Mouse (Mus musculus): ENCODE results near the gene 4931422A03Rik. TPM values are rescaled to one million over a fixed set of nuclear protein-coding genes. Genes with fewer than 3 reads are reported as not detected.
"Not testable (repeated sequence)": the region's sequence is repeated elsewhere in the genome, so short reads cannot be mapped to it uniquely, and the experiment has no call there.

The 4931422A03Rik gene
- polyA plus RNA-seq (2015; fragmentation: Nextera tagmentation; extraction: Ambion mirVana) = 1.1 and 1.8 TPM in 2 replicates

DNA sequence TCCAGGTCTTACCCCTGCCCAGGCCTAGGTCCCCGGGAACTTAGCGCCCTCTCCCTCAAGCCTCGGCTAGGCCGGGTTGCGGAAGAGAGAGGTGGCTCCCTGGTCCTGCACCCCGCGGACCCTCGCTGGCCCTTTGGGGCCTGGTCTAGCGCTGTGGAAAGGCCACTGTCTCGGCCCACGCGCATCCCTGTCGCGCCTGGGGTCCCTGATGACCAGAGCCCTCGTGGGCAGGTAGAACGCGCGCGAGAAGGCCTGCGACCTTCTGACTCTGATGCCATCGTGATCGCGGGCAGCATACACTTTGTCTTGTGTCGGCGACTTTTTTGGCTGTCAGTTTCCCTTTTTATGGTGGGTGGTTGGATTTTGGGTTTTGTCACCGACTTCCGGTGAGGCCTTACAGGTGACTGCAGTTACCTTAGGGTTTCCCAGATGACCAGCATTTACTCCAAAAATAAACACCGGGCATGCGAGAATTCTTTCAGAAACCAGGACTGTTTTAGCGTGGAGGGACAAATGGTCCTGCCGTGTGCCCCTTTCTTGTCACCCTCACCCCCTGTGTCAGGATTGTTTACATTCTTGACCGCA, at the start of gene 4931422A03Rik:
TSS of gene 4931422A03Rik (minus strand) at position 223 of the 585 bp plus-strand sequence.
- peak within 1 kb of the TSS; percentile 78 for H3K4me2 ChIP-seq (ENCODE audit: low read depth, low read length)
- no peaks in the 10 kb centered on the region for H3K9me3 ChIP-seq (replicated peaks; ENCODE audit: control insufficient read depth, low read length)
- peak; percentile 38 for ATAC-seq (ENCODE audit: low read depth)
- peaks cover 15% of the 10 kb centered on the region for H3K4me1 ChIP-seq (ENCODE audit: control insufficient read depth, low read depth, low read length)
- H3K27me3 ChIP-seq (ENCODE audit: control insufficient read depth, insufficient read depth, low read depth, low read length) = no peaks in the 10 kb centered on the region
- WGBS (ENCODE audit: insufficient replicate concordance) = under 1% methylated on average over 31 of the region's 32 CpGs
- peaks cover 10% of the 10 kb centered on the region for H3K36me3 ChIP-seq (ENCODE audit: control insufficient read depth, insufficient read depth)
- peak within 1 kb of the TSS; percentile 99 for H3K4me3 ChIP-seq (ENCODE audit: low read depth, low read length)
- H3K27ac ChIP-seq (ENCODE audit: low read length) = peak within 1 kb of the TSS; percentile 92
- H3K9ac ChIP-seq (ENCODE audit: low read depth, low read length) = peak within 1 kb of the TSS; percentile 99

DNA sequence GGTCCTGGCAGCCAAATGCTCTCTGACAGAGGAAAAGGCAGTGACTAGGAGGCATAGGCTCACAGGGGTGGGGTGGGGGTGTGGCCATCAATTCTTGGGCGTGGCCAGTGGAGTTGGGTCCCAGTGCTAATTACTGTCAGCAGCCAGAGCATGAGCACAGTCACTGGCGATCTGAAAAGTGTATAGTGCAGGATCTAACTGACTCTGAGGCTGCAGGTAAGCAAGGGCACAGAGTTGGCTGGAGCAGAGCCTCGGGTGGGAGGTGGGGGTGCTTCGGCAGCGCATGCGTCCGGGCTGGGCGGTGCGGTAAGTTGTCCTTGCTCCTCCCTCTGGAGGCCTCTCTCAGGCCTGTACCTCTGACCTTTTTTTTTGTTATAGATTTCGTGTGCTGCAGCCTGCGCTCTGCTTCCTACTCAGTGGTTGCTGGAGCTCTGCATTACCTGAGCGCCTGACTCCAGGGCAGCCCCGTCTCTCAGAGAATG, 41.6 kb upstream of the 4931422A03Rik start, which contains the start of gene Cd59b:
TSS of gene Cd59b (plus strand) at position 146 of the 482 bp plus-strand sequence.
- Histone ChIP-seq H3K4me3 (ENCODE audit: low read depth, low read length) (peak within 1 kb of the TSS; percentile 70), H3K27ac (ENCODE audit: low read length) (peak within 1 kb of the TSS; percentile 87)
- 9% methylated on average over 13 of the region's 13 CpGs for WGBS (ENCODE audit: insufficient replicate concordance)

DNA sequence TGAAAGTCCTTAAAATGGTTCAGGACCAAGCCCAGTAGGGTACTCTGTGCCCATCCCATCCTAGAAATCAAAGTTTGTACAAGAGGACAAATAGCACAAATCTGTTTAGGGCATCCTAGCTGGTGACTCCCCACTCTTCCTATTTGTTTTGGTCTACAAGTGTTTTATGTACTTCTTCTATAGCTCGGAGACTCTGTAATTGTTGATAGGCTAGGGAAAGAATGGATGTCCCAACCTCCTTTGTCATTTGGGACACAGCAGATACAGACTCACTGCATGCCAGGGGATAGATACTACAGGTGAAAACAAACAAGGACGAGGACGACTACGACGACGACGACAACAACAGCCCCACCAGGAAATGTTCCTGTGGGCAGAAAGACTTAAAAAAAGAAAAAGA, 40.3 kb upstream of the 4931422A03Rik start, which contains the start of gene Gm10799:
TSS of gene Gm10799 (minus strand) at position 101 of the 400 bp plus-strand sequence.
- H3K27me3 ChIP-seq (ENCODE audit: control insufficient read depth, insufficient read depth, low read depth, low read length); H3K9me3 ChIP-seq (replicated peaks; ENCODE audit: control insufficient read depth, low read length); ATAC-seq (ENCODE audit: low read depth); H3K9ac ChIP-seq (ENCODE audit: low read depth, low read length); H3K36me3 ChIP-seq (ENCODE audit: control insufficient read depth, insufficient read depth); H3K4me3 ChIP-seq (ENCODE audit: low read depth, low read length): not testable (repeated sequence)
- WGBS (ENCODE audit: insufficient replicate concordance) = 40% methylated on average over 7 of the region's 7 CpGs
- Histone ChIP-seq H3K4me2 (ENCODE audit: low read depth, low read length) (peak within 1 kb of the TSS; percentile 77), H3K27ac (ENCODE audit: low read length) (peak within 1 kb of the TSS; percentile 87), H3K4me1 (ENCODE audit: control insufficient read depth, low read depth, low read length) (peaks cover 25% of the 10 kb centered on the region)

More for the DNA sequence above, 41.6 kb upstream of the 4931422A03Rik start, which contains the start of gene Cd59b:
- Histone ChIP-seq H3K27me3 (ENCODE audit: control insufficient read depth, insufficient read depth, low read depth, low read length) (no peaks in the 10 kb centered on the region), H3K9me3 (replicated peaks; ENCODE audit: control insufficient read depth, low read length) (no peaks in the 10 kb centered on the region), H3K9ac (ENCODE audit: low read depth, low read length) (peak within 1 kb of the TSS; percentile 67), H3K4me2 (ENCODE audit: low read depth, low read length) (peak within 1 kb of the TSS; percentile 77), H3K4me1 (ENCODE audit: control insufficient read depth, low read depth, low read length) (peaks cover 17% of the 10 kb centered on the region), H3K36me3 (ENCODE audit: control insufficient read depth, insufficient read depth) (no peaks in the 10 kb centered on the region)
- ATAC-seq (ENCODE audit: low read depth) = peak; percentile 96

DNA sequence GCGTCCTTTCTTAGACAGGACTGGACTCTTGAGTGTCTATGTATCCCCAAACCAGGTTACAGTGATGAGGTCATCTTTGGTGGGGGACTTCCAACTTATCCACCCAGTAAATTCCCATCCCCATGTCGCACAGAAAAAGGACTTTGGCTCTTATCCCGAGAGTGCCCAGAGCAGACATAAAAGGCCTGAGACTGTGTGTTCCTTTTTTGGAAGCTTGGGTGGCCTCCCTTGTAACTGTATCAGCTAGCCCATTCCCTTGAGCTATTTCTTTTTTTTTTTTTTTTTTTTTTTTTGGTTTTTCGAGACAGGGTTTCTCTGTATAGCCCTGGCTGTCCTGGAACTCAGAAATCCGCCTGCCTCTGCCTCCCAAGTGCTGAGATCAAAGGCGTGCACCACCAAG, 37.4 kb upstream of the 4931422A03Rik start, which contains the start of gene Gm10912:
TSS of gene Gm10912 (plus strand) at position 301 of the 400 bp plus-strand sequence.
- H3K27ac ChIP-seq (ENCODE audit: low read length); H3K4me3 ChIP-seq (ENCODE audit: low read depth, low read length); H3K9ac ChIP-seq (ENCODE audit: low read depth, low read length); ATAC-seq (ENCODE audit: low read depth); H3K4me2 ChIP-seq (ENCODE audit: low read depth, low read length); H3K27me3 ChIP-seq (ENCODE audit: control insufficient read depth, insufficient read depth, low read depth, low read length); H3K9me3 ChIP-seq (replicated peaks; ENCODE audit: control insufficient read depth, low read length): not testable (repeated sequence)
- 78% methylated on average over 6 of the region's 6 CpGs for WGBS (ENCODE audit: insufficient replicate concordance)
- peaks cover 12% of the 10 kb centered on the region for H3K36me3 ChIP-seq (ENCODE audit: control insufficient read depth, insufficient read depth)
- peaks cover 25% of the 10 kb centered on the region for H3K4me1 ChIP-seq (ENCODE audit: control insufficient read depth, low read depth, low read length)

DNA sequence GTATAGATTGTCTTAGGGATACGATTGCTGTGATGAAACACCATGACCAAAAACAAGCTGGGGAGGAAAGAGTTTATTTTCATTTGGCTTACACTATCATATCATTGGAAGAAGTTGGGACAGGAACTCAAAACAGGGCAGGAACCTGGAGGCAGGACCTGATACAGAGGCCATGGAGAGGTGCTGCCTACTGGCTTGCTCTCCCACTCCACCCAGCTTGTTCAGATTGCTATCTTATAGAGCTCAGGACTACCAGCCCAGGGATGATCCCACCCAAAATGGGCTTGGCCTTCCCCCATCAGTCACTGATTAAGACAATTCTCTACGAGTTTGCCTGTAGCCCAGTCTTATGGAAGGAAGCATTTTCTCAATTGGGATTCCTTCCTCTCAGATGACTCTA, 36.0 kb upstream of the 4931422A03Rik start:
- WGBS (ENCODE audit: insufficient replicate concordance) = 58% methylated on average over 2 of the region's 2 CpGs
- H3K9me3 ChIP-seq (replicated peaks; ENCODE audit: control insufficient read depth, low read length) = no peaks in the 10 kb centered on the region
- peak; percentile 74 for ATAC-seq (ENCODE audit: low read depth)
- no peak overlapping the region for H3K9ac ChIP-seq (ENCODE audit: low read depth, low read length)
- H3K4me1 ChIP-seq (ENCODE audit: control insufficient read depth, low read depth, low read length) = peaks cover 13% of the 10 kb centered on the region
- no peak overlapping the region for H3K4me2 ChIP-seq (ENCODE audit: low read depth, low read length)
- H3K4me3 ChIP-seq (ENCODE audit: low read depth, low read length) = no peak overlapping the region
- H3K27ac ChIP-seq (ENCODE audit: low read length) = no peak overlapping the region
- H3K27me3 ChIP-seq (ENCODE audit: control insufficient read depth, insufficient read depth, low read depth, low read length) = no peaks in the 10 kb centered on the region
- H3K36me3 ChIP-seq (ENCODE audit: control insufficient read depth, insufficient read depth) = peaks cover 21% of the 10 kb centered on the region

DNA sequence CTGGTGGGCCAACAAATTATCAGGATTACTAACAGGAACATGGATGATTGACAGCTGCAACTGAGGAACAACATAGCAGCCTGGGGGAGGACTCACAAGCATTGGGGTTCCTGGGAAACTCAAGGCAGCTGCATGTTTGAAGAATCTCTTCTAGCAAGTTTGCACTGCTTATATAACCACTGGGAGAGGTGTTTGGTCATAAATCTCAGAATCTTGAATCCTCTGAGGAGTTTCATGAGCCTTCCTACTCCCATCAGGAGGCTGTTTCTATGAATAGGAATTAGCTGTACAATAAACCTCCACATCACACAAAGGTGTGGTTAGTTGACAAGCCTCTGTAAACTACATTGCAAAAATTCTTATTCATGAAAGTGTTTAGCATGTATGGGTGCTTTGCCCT, 34.5 kb upstream of the 4931422A03Rik start:
- peaks cover 27% of the 10 kb centered on the region for H3K36me3 ChIP-seq (ENCODE audit: control insufficient read depth, insufficient read depth)
- no peak overlapping the region for H3K9ac ChIP-seq (ENCODE audit: low read depth, low read length)
- H3K9me3 ChIP-seq (replicated peaks; ENCODE audit: control insufficient read depth, low read length) = no peaks in the 10 kb centered on the region
- H3K4me1 ChIP-seq (ENCODE audit: control insufficient read depth, low read depth, low read length) = peaks cover 8% of the 10 kb centered on the region
- no peaks in the 10 kb centered on the region for H3K27me3 ChIP-seq (ENCODE audit: control insufficient read depth, insufficient read depth, low read depth, low read length)
- H3K27ac ChIP-seq (ENCODE audit: low read length) = no peak overlapping the region
- no peak overlapping the region for H3K4me2 ChIP-seq (ENCODE audit: low read depth, low read length)
- H3K4me3 ChIP-seq (ENCODE audit: low read depth, low read length) = no peak overlapping the region
- ATAC-seq (ENCODE audit: low read depth) = no peak

DNA sequence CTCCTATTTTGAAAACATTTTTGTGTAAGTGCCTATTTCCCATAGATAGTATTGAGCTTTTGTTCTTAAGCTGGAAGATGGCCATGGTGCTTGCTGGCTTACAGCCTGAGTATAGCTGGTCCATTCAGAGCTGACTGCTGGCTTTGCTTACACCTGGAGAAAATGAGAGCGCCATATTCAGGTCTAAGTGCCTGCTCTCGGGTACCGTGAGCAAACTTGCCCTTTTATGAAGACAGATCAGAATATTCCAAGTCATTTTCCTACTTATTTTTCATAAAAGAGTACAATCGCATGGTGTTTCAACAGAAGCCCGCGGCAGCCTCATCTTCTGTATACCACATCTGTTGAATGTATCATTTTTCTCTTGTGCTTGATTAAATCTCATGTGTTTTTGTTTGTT, 32.8 kb upstream of the 4931422A03Rik start:
- peaks cover 27% of the 10 kb centered on the region for H3K36me3 ChIP-seq (ENCODE audit: control insufficient read depth, insufficient read depth)
- no peak overlapping the region for H3K9ac ChIP-seq (ENCODE audit: low read depth, low read length)
- ATAC-seq (ENCODE audit: low read depth) = no peak
- peaks cover 8% of the 10 kb centered on the region for H3K4me1 ChIP-seq (ENCODE audit: control insufficient read depth, low read depth, low read length)
- no peak overlapping the region for H3K27ac ChIP-seq (ENCODE audit: low read length)
- H3K4me2 ChIP-seq (ENCODE audit: low read depth, low read length) = no peak overlapping the region
- no peaks in the 10 kb centered on the region for H3K9me3 ChIP-seq (replicated peaks; ENCODE audit: control insufficient read depth, low read length)
- H3K4me3 ChIP-seq (ENCODE audit: low read depth, low read length) = no peak overlapping the region
- WGBS (ENCODE audit: insufficient replicate concordance) = 94% methylated on average over 6 of the region's 6 CpGs
- H3K27me3 ChIP-seq (ENCODE audit: control insufficient read depth, insufficient read depth, low read depth, low read length) = no peaks in the 10 kb centered on the region

DNA sequence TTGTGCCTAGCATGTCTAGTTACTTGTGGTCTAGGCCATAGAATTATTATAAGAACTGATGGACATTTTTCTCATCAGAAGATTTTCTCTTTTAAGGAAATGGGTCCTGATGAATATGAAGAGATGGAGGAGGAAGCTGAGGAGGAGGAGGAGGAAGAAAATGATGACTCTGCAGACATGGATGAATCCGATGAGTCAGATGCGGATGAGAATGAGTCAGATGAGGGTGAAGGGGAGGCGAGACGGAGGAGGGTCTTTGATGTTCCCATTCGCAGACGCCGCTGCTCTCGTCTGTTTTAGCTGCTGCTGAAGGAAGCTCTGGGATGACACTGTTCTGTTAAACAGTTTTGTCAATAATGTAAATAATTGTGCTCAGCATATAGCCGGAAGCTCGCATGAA, 31.6 kb upstream of the 4931422A03Rik start:
- Histone ChIP-seq H3K27me3 (ENCODE audit: control insufficient read depth, insufficient read depth, low read depth, low read length) (no peaks in the 10 kb centered on the region), H3K4me3 (ENCODE audit: low read depth, low read length) (no peak overlapping the region), H3K9ac (ENCODE audit: low read depth, low read length) (no peak overlapping the region), H3K4me1 (ENCODE audit: control insufficient read depth, low read depth, low read length) (peaks cover 8% of the 10 kb centered on the region), H3K27ac (ENCODE audit: low read length) (no peak overlapping the region), H3K9me3 (replicated peaks; ENCODE audit: control insufficient read depth, low read length) (no peaks in the 10 kb centered on the region), H3K4me2 (ENCODE audit: low read depth, low read length) (no peak overlapping the region), H3K36me3 (ENCODE audit: control insufficient read depth, insufficient read depth) (peaks cover 35% of the 10 kb centered on the region)
- no peak for ATAC-seq (ENCODE audit: low read depth)
- 91% methylated on average over 10 of the region's 10 CpGs for WGBS (ENCODE audit: insufficient replicate concordance)

DNA sequence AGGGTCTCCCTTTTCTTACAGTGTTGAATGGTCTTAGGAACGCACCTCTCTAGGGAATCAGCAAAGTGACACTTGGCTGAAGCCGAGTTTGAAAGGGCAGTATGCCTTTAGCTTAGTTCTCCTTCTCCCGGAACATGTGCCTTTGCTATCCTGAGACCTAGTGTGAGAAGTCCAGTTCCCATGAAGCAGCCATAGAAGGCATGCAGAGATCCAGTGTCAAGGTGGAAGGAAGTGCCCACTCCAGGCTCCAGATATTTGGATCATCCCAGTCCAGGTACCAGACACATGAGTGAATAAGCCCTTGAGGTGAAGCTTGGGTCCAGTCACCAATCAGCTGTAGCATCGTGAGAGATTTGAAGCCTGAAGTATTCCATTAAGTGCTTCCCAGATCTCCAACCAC, 30.8 kb upstream of the 4931422A03Rik start:
- Histone ChIP-seq H3K36me3 (ENCODE audit: control insufficient read depth, insufficient read depth) (peaks cover 43% of the 10 kb centered on the region), H3K4me2 (ENCODE audit: low read depth, low read length) (no peak overlapping the region), H3K4me1 (ENCODE audit: control insufficient read depth, low read depth, low read length) (peaks cover 3% of the 10 kb centered on the region), H3K4me3 (ENCODE audit: low read depth, low read length) (no peak overlapping the region), H3K9ac (ENCODE audit: low read depth, low read length) (no peak overlapping the region), H3K27ac (ENCODE audit: low read length) (no peak overlapping the region), H3K9me3 (replicated peaks; ENCODE audit: control insufficient read depth, low read length) (no peaks in the 10 kb centered on the region), H3K27me3 (ENCODE audit: control insufficient read depth, insufficient read depth, low read depth, low read length) (no peaks in the 10 kb centered on the region)
- no peak for ATAC-seq (ENCODE audit: low read depth)
- 88% methylated on average over 4 of the region's 4 CpGs for WGBS (ENCODE audit: insufficient replicate concordance)
